Mouse (Mus musculus): ENCODE measurements around the gene Tbc1d8.

The Tbc1d8 gene

GRCm38 (mm10) chr1:39477064-39477463, 1.5 kb downstream of the Tbc1d8 start:
- DNase-seq: no peak

GRCm38 (mm10) chr1:39476341-39476740, 2.2 kb downstream of the Tbc1d8 start:
- DNase-seq: no peak

GRCm38 (mm10) chr1:39474516-39474915, 4.0 kb downstream of the Tbc1d8 start:
- no peak for DNase-seq

- DNase-seq: no peak
These were observed 7.2 kb downstream of the Tbc1d8 start for GRCm38 (mm10) chr1:39471298-39471902.

GRCm38 (mm10) chr1:39468982-39469381, 9.6 kb downstream of the Tbc1d8 start:
- DNase-seq: no peak

GRCm38 (mm10) chr1:39466526-39466925, 12.0 kb downstream of the Tbc1d8 start:
- no peak for DNase-seq

GRCm38 (mm10) chr1:39464760-39465159, 13.8 kb downstream of the Tbc1d8 start:
- DNase-seq: no peak

GRCm38 (mm10) chr1:39462937-39463444, 15.6 kb downstream of the Tbc1d8 start:
- no peak for DNase-seq

GRCm38 (mm10) chr1:39462036-39462435, 16.5 kb downstream of the Tbc1d8 start:
- DNase-seq: no peak

- no peak for DNase-seq
These were observed 18.1 kb downstream of the Tbc1d8 start for GRCm38 (mm10) chr1:39460495-39460894.

GRCm38 (mm10) chr1:39457887-39458874, 20.4 kb downstream of the Tbc1d8 start:
- no peak for DNase-seq

- no peak for DNase-seq
These were observed 22.1 kb downstream of the Tbc1d8 start for GRCm38 (mm10) chr1:39456421-39456853.

- no peak for DNase-seq
These were observed 23.1 kb downstream of the Tbc1d8 start for GRCm38 (mm10) chr1:39455350-39456023.

GRCm38 (mm10) chr1:39454783-39455175, 23.8 kb downstream of the Tbc1d8 start:
- DNase-seq: no peak

- DNase-seq: no peak
These were observed 24.3 kb downstream of the Tbc1d8 start for GRCm38 (mm10) chr1:39454108-39454782.

GRCm38 (mm10) chr1:39452203-39452602, 26.4 kb downstream of the Tbc1d8 start:
- no peak for DNase-seq

GRCm38 (mm10) chr1:39450069-39450728, 28.4 kb downstream of the Tbc1d8 start:
- DNase-seq: peak; percentile 55

- DNase-seq: peak; percentile 61
These were observed 29.2 kb downstream of the Tbc1d8 start for GRCm38 (mm10) chr1:39449251-39449790.

- no peak for DNase-seq
These were observed 29.7 kb downstream of the Tbc1d8 start for GRCm38 (mm10) chr1:39448819-39449218.

- DNase-seq: no peak
These were observed 30.3 kb downstream of the Tbc1d8 start for GRCm38 (mm10) chr1:39448238-39448637.

GRCm38 (mm10) chr1:39446178-39446577, 32.4 kb downstream of the Tbc1d8 start:
- no peak for DNase-seq
